Mouse (Mus musculus): ENCODE results near the gene Mindy3.
A peak's percentile ranks its signal among the peaks of the same experiment; 100 is the strongest.

Gene Mindy3

DNA sequence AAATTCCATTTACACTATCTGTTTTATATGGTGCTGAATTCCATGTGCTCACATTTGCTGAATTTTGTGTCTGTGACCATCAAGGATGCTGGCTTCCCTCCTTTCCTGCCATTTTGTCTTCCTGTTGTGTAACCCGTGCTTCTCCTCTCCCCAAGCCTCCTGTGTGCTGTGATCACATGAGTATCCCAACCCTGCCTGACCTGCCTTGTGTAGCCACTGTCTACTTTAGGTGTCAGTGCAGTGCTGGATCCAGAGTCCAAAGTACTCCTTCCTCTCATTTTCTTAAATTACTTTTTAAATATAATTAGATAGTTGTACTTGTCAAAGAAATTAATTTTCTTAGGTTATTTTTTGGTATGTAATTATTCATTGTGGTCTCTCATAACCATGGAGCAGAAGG, 51.3 kb downstream of the Mindy3 start:
- DNase-seq = peak; percentile 7 to 13

DNA sequence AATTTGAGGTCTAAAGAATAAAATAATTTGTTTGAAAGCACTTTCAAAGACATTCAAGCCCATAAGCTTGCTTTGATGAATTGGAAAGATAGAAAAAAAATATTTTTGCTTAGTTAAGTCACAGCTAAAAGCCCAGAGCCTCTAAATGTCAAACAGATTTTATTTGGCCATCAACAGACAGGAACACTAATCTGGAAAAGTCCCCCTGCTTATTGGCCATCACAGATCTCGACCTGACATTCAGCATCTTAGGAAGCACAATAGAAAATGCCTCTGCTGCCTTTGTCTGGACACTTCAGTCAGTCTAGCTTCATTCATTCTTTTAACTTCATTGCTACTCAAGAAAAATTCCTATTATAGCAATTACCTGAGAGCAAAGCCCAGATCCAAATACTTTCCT, 58.0 kb downstream of the Mindy3 start:
- no peak for DNase-seq

- DNase-seq = no peak
Measured at GRCm38 (mm10) chr2:12354837-12355236, 64.4 kb downstream of the Mindy3 start.

DNA sequence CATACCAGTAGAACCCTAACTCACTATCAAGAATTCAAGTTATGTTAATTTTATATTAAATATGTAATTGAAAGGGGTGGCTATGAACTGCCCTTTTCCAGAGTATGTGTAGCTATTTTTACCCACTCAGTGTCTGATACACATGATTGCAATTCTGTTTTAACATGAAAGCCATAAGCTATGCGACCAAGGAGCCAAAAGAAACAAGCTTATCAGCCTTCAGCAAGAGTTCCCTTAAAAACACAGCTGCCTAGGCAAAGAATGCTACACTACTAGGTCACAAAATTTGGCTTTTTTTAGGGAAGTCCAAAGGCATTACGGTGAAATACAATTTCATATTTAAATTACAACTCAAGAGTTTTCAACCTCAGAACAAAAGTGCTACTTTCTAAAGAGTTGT, 70.4 kb downstream of the Mindy3 start:
- DNase-seq = no peak

GRCm38 (mm10) chr2:12331962-12332361, 87.3 kb downstream of the Mindy3 start:
- DNase-seq = no peak

DNA sequence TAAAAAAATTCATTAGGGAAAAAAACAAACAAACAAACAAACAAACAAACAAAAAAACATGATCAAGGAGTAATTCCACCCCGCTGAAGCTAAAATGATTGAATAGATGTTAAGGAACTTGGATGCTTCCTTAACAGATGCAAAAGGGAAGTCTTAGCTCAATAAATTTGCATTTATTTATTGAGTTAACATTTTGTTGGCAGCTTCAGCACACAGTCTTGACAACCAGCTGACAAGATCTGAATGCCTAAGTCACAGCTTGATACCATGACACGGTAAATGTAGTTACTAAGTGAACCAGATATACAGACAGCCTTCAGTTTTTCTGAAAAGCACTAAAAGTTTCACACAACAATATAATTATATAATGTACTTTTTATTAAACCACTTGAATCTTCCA, 89.7 kb downstream of the Mindy3 start:
- no peak for DNase-seq

GRCm38 (mm10) chr2:12329068-12329407, 90.2 kb downstream of the Mindy3 start:
- no peak for DNase-seq

- no peak for DNase-seq
Measured at GRCm38 (mm10) chr2:12328355-12329067, 90.8 kb downstream of the Mindy3 start.

- DNase-seq = no peak
Measured at GRCm38 (mm10) chr2:12327691-12328354, 91.4 kb downstream of the Mindy3 start.

DNA sequence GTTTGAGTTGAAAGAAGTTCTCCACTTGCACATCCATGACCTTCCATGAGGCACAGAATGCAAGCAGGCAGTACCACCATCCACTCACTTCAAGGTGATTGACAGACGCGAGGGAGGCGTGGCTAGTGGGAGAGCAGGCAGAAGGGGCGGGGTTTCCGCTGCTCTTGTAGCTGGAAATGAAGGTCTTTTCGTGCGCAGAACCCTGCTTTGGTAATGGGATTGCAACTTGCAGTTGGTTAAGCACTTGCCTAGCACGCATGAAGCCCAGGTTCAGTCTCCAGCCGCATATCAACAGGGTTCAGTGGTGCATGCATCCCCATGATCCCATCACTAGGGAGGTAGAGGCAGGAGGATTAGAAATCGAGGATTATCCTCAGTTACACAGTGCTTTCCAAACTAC, 92.1 kb downstream of the Mindy3 start:
- DNase-seq = peak; percentile 31 to 62

DNA sequence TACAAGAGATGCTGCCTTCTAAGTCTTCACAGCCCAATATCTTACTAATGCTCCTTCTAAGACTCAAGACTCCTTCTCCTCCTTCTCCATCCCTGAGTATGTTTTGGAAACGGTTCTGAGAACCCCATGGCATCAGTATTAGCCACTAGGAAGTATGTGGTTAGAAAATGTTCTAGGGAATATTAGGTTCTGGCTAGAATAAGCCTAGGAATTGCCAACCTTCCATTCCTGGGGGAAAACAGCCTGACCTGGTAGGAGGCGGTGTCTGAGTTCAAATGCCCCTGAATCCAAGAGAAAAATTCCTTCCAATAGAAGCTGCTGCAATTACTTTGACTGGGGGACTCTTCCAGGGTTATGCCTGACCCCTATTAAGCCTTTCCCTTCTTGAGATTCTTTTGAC, 93.4 kb downstream of the Mindy3 start:
- no peak for DNase-seq

DNA sequence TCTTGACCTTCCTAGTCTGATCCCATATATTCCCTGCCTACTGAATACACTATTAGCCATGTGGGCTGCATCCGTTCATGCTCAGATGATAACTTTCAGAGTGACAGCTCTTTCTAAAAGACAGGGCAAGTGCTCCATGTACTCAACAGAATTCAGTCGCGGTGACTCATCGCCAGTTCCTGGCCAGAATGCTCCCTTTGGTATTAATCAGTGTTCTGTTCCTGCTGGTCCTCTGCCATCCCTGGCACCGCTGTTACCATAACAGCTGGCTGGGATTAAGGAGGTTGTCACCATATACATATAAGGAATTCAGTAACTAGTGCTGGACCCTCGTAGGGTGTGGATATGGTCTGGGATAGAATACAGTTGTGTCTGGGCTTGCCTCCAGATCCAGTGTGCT, 93.9 kb downstream of the Mindy3 start:
- DNase-seq = no peak

GRCm38 (mm10) chr2:12320914-12321313, 98.4 kb downstream of the Mindy3 start:
- no peak for DNase-seq

GRCm38 (mm10) chr2:12318715-12319114, 100.6 kb downstream of the Mindy3 start:
- DNase-seq = no peak

GRCm38 (mm10) chr2:12318036-12318435, 101.2 kb downstream of the Mindy3 start:
- DNase-seq = no peak

DNA sequence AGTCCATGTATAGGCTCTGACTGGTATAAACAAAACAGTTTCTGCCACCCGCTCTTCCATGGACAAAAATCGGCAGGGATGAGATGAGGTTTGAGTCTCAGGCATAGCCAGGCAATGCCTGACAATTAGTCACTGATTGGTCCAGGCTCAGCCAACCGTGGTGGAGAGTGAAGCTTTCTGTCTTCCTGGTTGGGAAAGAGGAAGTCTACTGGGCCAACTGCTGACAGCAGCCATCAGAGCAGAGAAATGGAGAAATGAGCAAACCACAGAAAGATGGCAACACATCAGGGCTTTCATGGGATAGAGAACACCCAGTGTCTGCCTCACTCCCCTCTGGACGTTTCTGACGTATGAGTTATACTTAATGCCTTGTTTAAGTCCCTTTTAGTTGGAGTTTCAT, 101.9 kb downstream of the Mindy3 start:
- DNase-seq = no peak

DNA sequence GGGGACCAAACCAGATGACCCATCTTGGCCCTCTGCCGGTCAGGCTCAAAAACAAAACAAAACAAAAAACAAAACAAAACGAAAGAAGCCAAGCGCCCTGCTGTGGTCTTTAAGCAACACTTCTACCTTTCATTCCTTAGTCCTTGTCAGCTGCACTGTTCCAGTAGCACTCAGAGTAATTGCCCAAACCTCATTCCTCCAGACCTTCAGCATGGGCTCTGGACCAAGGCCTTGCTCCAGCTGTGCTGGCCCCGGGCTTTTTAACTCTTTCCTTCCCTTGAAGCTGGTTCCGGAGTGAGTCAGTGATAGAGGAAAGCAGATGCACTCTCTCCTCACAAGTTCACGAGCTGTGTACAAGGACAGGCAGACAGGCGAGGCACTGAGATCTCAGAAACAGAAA, 102.9 kb downstream of the Mindy3 start:
- DNase-seq = no peak

DNA sequence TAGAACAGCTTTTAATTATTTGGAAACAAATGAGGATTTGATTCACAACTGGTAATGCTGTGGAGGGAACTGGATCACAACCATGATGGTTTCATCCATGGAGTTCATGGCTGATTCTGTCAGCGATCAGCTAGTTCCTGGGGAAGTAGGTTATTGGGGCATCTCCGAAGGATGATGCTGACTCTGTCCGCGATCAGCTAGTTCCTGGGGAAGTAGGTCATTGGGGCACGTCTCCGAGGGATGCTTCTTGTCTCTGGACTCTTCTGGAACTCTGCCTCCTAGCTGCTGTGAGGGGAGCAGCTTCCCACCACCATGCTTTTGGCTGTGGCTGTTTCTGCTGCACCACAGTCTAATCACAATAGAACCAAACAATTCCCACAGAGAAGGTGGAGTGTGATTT, 105.2 kb downstream of the Mindy3 start:
- DNase-seq = no peak

GRCm38 (mm10) chr2:12308466-12308865, 110.8 kb downstream of the Mindy3 start:
- DNase-seq = no peak

DNA sequence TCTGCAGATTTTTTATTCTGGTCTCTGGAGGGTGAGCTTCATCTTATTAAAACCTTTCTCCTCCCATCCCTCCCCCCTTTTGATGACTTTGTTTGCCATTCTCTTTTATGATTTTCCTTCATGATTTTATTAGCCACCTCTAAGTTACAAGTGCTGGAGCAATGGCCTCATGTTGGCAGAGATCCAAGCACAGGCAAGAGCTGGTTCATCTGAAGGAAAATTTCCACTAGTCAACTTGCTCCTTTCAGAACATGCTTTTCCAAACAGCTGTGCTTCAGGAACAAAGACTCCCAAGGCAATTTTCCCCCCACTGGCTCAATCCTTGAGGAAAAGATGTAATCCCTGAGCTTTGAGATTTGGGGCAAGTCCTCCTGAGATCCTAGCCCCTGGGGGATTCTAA, 112.0 kb downstream of the Mindy3 start:
- peak; percentile 33 to 50 for DNase-seq

- no peak for DNase-seq
Measured at GRCm38 (mm10) chr2:12305064-12305650, 114.1 kb downstream of the Mindy3 start.

DNA sequence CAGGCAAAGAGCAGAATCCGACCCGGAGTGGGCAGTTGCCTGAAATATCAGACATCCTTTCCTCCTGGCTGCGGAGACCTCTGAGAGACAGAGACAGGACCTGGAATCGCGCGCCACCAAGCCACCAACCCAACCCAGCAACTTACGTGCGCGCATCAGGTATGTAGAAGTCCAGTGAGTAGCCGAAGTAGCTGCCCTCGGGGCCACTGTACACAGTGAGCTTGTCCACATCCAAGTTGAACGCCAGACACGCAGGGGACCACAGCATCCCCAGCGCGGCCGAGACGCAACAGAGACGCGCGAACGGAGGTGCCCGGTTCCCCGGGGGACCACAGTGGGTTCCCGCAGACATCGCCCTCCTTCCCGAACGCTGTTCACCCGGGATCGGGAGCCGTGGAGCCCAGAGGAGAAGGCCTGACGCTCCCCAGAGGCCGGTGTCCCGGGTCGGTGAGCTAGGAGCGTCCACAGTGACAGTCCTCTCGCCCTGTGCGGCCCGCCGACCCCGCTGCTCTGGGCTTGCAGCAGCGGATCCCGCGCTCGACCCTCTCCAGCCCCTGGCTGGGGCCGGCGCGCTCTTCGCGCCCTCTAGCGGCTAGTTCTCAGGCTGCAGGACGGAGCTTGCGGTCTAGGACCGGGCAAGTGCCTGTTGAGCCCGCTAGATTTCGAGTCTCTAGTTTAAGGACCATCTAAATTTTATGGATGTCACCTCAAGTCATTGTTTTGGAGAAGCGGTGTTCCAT, 117.7 kb downstream of the Mindy3 start, which contains the start of gene Itga8:
TSS of gene Itga8 (minus strand) at position 492 of the 740 bp plus-strand sequence.
- peak; percentile 76 to 93 for DNase-seq

DNA sequence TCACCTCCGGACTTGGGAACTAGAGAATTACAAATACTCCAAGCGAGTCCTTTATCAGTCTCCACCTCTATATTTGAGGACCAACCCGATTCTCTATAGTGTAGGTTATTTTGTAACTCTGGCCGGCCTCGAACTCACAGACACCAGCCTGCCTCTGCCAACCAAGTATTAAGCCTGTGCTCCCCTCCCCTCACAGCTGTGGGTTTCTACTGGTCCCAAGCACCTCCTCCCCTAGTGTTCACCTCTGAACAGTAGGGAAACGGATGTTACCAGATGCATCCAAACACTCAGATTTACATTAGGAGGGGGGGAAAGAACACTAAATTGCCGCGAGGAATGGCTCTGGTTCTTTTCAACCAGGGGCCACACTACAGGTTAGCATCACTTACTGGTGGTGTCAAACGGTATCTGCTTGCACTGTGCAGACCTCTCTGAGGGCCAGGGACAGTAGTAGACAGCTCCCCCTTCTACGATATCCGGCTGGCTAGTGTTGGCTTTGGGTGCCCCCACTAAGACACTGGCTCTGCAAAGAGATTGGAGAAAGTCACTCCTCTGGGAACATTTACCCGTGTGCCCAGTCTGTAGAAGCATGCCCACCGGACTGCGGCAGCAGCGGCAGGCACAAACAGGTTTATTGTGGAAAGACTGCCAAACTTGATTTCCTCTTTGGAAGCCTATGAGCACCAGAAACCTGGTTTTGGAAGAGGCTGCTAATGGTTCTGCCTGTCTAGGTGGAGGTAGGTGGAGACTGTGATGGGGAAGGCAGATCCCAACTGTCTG, 118.6 kb downstream of the Mindy3 start:
- DNase-seq = no peak
